ENCODE assay signal across 8 mouse cellular contexts in genomic region chr13:17694414-17694813, GRCm38 (mm10). TPM values are rescaled to one million over a fixed set of nuclear protein-coding genes. Genes with fewer than 3 reads are reported as not detected.
DNase-seq lines count a peak whose midpoint lies in the region; ATAC-seq and TF ChIP-seq lines count a peak whose summit lies in the region.

No protein-coding gene starts in this region.

- no peaks in the 10 kb centered on the region for H3K27me3 ChIP-seq in liver, adult 2 months (ENCODE audit: control insufficient read depth, insufficient read depth, low read length)
- H3K27me3 ChIP-seq in forebrain, embryonic 12.5 days, result no peaks in the 10 kb centered on the region
- no peaks in the 10 kb centered on the region for H3K27me3 ChIP-seq in liver, embryonic 11.5 days (replicated peaks; ENCODE audit: control insufficient read depth, insufficient read depth, low read length)
- no peaks in the 10 kb centered on the region for H3K27me3 ChIP-seq in stomach, embryonic 16.5 days (ENCODE audit: control insufficient read depth, insufficient read depth, low read length)

- peak overlapping the region; percentile 91 for H3K4me3 ChIP-seq in liver, adult 2 months (ENCODE audit: insufficient read depth, low read depth, low read length)
- peak overlapping the region; percentile 76 for H3K4me3 ChIP-seq in bone marrow, adult 2 months (replicated peaks; ENCODE audit: control insufficient read depth, low read depth, low read length)
- peak overlapping the region; percentile 85 for H3K4me3 ChIP-seq in forebrain, embryonic 12.5 days (replicated peaks)
- peak overlapping the region; percentile 66 for H3K4me3 ChIP-seq in liver, embryonic 11.5 days (ENCODE audit: low read depth, low read length)
- peak overlapping the region; percentile 84 for H3K4me3 ChIP-seq in stomach, embryonic 16.5 days (replicated peaks; ENCODE audit: low read length)

- peak overlapping the region; percentile 56 for H3K4me2 ChIP-seq in forebrain, embryonic 12.5 days
- H3K4me2 ChIP-seq in liver, embryonic 11.5 days, result peak overlapping the region; percentile 69
- peak overlapping the region; percentile 62 for H3K4me2 ChIP-seq in stomach, embryonic 16.5 days (ENCODE audit: low read depth, low read length)

- H3K4me1 ChIP-seq in liver, adult 2 months (ENCODE audit: control insufficient read depth, insufficient read depth, low read length), result peaks cover 15% of the 10 kb centered on the region
- H3K4me1 ChIP-seq in bone marrow, adult 2 months (ENCODE audit: control insufficient read depth, insufficient read depth, low read length), result no peaks in the 10 kb centered on the region
- H3K4me1 ChIP-seq in forebrain, embryonic 12.5 days, result peaks cover 4% of the 10 kb centered on the region
- peaks cover 4% of the 10 kb centered on the region; the same call in 1 of the 2 replicates for H3K4me1 ChIP-seq in liver, embryonic 11.5 days (replicated peaks; ENCODE audit: control insufficient read depth, insufficient read depth, low read length)
- peaks cover 7% of the 10 kb centered on the region for H3K4me1 ChIP-seq in stomach, embryonic 16.5 days (ENCODE audit: control insufficient read depth, insufficient read depth, low read length)

- H3K9ac ChIP-seq in liver, adult 2 months (ENCODE audit: low read depth, low read length), result peak overlapping the region; percentile 92
- peak overlapping the region; percentile 66 for H3K9ac ChIP-seq in forebrain, embryonic 12.5 days
- peak overlapping the region; percentile 72 for H3K9ac ChIP-seq in liver, embryonic 11.5 days (ENCODE audit: low read depth, low read length)
- H3K9ac ChIP-seq in stomach, embryonic 16.5 days (ENCODE audit: low read length), result peak overlapping the region; percentile 77

- H3K9me3 ChIP-seq in forebrain, embryonic 12.5 days, result no peaks in the 10 kb centered on the region
- H3K9me3 ChIP-seq in liver, embryonic 11.5 days (ENCODE audit: control insufficient read depth, low read length), result no peaks in the 10 kb centered on the region
- no peaks in the 10 kb centered on the region for H3K9me3 ChIP-seq in stomach, embryonic 16.5 days (replicated peaks; ENCODE audit: control insufficient read depth, low read length)

- no peak for TF ChIP-seq CTCF in liver, adult 2 months (IDR thresholded peaks at IDR 0.05; ENCODE audit: low read depth, low read length)
- TF ChIP-seq CTCF in bone marrow, adult 2 months (IDR thresholded peaks at IDR 0.05; ENCODE audit: control insufficient read depth, insufficient read depth, low read length), result no peak

- H3K79me2 ChIP-seq in liver, adult 2 months (ENCODE audit: control insufficient read depth, insufficient read depth, low read length), result peaks cover 6% of the 10 kb centered on the region; the same call in 1 of the 2 replicates

- 0 out of 2 replicates have a peak, but pooled peaks have one; percentile 50 for TF ChIP-seq POLR2A in liver, adult 2 months (IDR thresholded peaks at IDR 0.05; ENCODE audit: extremely low read depth, insufficient read depth, low read length)
- TF ChIP-seq POLR2A in bone marrow, adult 2 months (IDR thresholded peaks at IDR 0.05; ENCODE audit: borderline replicate concordance, control insufficient read depth, low read depth, low read length), result no peak

- H3K36me3 ChIP-seq in liver, adult 2 months (ENCODE audit: control insufficient read depth, insufficient read depth, low read length), result no peaks in the 10 kb centered on the region
- H3K36me3 ChIP-seq in forebrain, embryonic 12.5 days (replicated peaks), result no peaks in the 10 kb centered on the region
- H3K36me3 ChIP-seq in liver, embryonic 11.5 days (ENCODE audit: control insufficient read depth, insufficient read depth, low read length), result no peaks in the 10 kb centered on the region
- H3K36me3 ChIP-seq in stomach, embryonic 16.5 days (ENCODE audit: control insufficient read depth, insufficient read depth, low read length), result no peaks in the 10 kb centered on the region

- no peak for DNase-seq in liver, adult 2 months (ENCODE audit: extremely low read depth, low read depth, low spot score)
- DNase-seq in liver, result no peak
- no peak for DNase-seq in liver, embryonic 11.5 days (ENCODE audit: low spot score)
- DNase-seq in spleen, adult 12 weeks (ENCODE audit: low spot score), result no peak
- DNase-seq in adrenal gland, postnatal 36 days, result no peak

- peak overlapping the region; percentile 99 for H3K27ac ChIP-seq in liver, adult 2 months (replicated peaks; ENCODE audit: insufficient read depth, low read depth, low read length)
- H3K27ac ChIP-seq in bone marrow, adult 2 months (ENCODE audit: control insufficient read depth, insufficient read depth, low read depth, low read length, poor library complexity), result peak overlapping the region; percentile 89
- H3K27ac ChIP-seq in forebrain, embryonic 12.5 days, result 0 out of 2 replicates have a peak overlapping the region, but pooled peaks have one; percentile 59
- peak overlapping the region; percentile 74; the same call in 1 of the 2 replicates for H3K27ac ChIP-seq in liver, embryonic 11.5 days (ENCODE audit: low read depth, low read length)
- H3K27ac ChIP-seq in stomach, embryonic 16.5 days (ENCODE audit: low read length), result peak overlapping the region; percentile 71

- WGBS in liver, adult 2 months, result 0% methylated on average over 23 of the region's 25 CpGs
- WGBS in bone marrow, adult 2 months, result 0% methylated on average over 24 of the region's 25 CpGs
- 0% methylated on average over 21 of the region's 25 CpGs for WGBS in forebrain, embryonic 12.5 days
- 3% methylated on average over 20 of the region's 25 CpGs for WGBS in liver, embryonic 11.5 days
- under 1% methylated on average over 24 of the region's 25 CpGs for WGBS in stomach, embryonic 16.5 days

- ATAC-seq in forebrain, embryonic 12.5 days (ENCODE audit: low FRiP score), result peak; percentile 87
- peak; percentile 66 for ATAC-seq in liver, embryonic 11.5 days (replicated peaks; ENCODE audit: low FRiP score)
- ATAC-seq in stomach, embryonic 16.5 days (ENCODE audit: insufficient read depth, low FRiP score), result peak; percentile 65

RNA-seq across cellular contexts. Expression of gene Mplkip, which starts 0.6 kb away (rescaled TPM):
- total RNA-seq in liver, adult 2 months (2014; rRNA removed), result 8.4 and 10.5 TPM in 2 replicates
- 4.8 and 6.0 TPM in 2 replicates for polyA plus RNA-seq in liver, adult 2 months (2012; rRNA removed)
- 19.7 and 24.7 TPM in 2 replicates for polyA plus RNA-seq in bone marrow, adult 2 months (2011; ENCODE audit: insufficient read depth, insufficient read length, low replicate concordance, missing spikeins)
- polyA plus RNA-seq in forebrain, embryonic 12.5 days (2016; fragmentation: Nextera tagmentation; extraction: Ambion mirVana), result 48.2 and 56.7 TPM in 2 replicates
- 55.7 and 63.6 TPM in 2 replicates for polyA plus RNA-seq in liver, embryonic 11.5 days (2014; fragmentation: Nextera tagmentation; extraction: Ambion mirVana)
- 31.7 and 34.5 TPM in 2 replicates for polyA plus RNA-seq in stomach, embryonic 16.5 days (2015; fragmentation: Nextera tagmentation; extraction: Ambion mirVana)
- 10 to 100 TPM; 20.7 to 26.3 TPM for total RNA-seq in adrenal gland, postnatal 36 days (2021)

RNA-seq across cellular contexts. Expression of gene Sugct, which starts 0.9 kb away (rescaled TPM):
- 22.8 and 25.4 TPM in 2 replicates for total RNA-seq in liver, adult 2 months (2014; rRNA removed)
- 10.9 and 12.7 TPM in 2 replicates for polyA plus RNA-seq in liver, adult 2 months (2012; rRNA removed)
- polyA plus RNA-seq in bone marrow, adult 2 months (2011; ENCODE audit: insufficient read depth, insufficient read length, low replicate concordance, missing spikeins), result not detected in 2 replicates
- 2.4 and 3.5 TPM in 2 replicates for polyA plus RNA-seq in forebrain, embryonic 12.5 days (2016; fragmentation: Nextera tagmentation; extraction: Ambion mirVana)
- polyA plus RNA-seq in liver, embryonic 11.5 days (2014; fragmentation: Nextera tagmentation; extraction: Ambion mirVana), result 2.6 and 2.8 TPM in 2 replicates
- polyA plus RNA-seq in stomach, embryonic 16.5 days (2015; fragmentation: Nextera tagmentation; extraction: Ambion mirVana), result 5.6 and 6.6 TPM in 2 replicates
- 10 to 100 TPM in 1 of 2 experiments, 1 to 10 TPM in 1; 4.3 to 11.0 TPM for total RNA-seq in adrenal gland, postnatal 36 days (2021)
